Comparison of ENCODE assay signal across 8 mouse cellular contexts in genomic region chr4:137707216-137707990, GRCm38 (mm10). TPM values are rescaled to one million over a fixed set of nuclear protein-coding genes. Genes with fewer than 3 reads are reported as not detected.
DNase-seq lines count a peak whose midpoint lies in the region; ATAC-seq and TF ChIP-seq lines count a peak whose summit lies in the region.

No protein-coding gene starts in this region.

- H3K27me3 ChIP-seq in limb, embryonic 14.5 days (ENCODE audit: control insufficient read depth, insufficient read depth, low read length), result no peaks in the 10 kb centered on the region
- no peaks in the 10 kb centered on the region for H3K27me3 ChIP-seq in midbrain, embryonic 16.5 days (ENCODE audit: control insufficient read depth, insufficient read depth, low read depth, low read length)
- H3K27me3 ChIP-seq in splenic B cell, adult 2 months (ENCODE audit: control insufficient read depth, insufficient read depth, low read length, poor library complexity, severe bottlenecking), result no peaks in the 10 kb centered on the region

- peak overlapping the region; percentile 80 for H3K4me2 ChIP-seq in limb, embryonic 14.5 days (replicated peaks; ENCODE audit: low read depth, low read length, severe bottlenecking)
- peak overlapping the region; percentile 90 for H3K4me2 ChIP-seq in midbrain, embryonic 16.5 days (ENCODE audit: low read length)

- peak; percentile 68 for DNase-seq in cerebellum, adult 11-12 months
- peak; percentile 66 to 82 for DNase-seq in cerebellum, postnatal 25 days
- DNase-seq in gastrocnemius, postnatal 25 days, result peak; percentile 86
- DNase-seq in hindlimb bud, embryonic 11.5 days (ENCODE audit: extremely low spot score, low read depth, low spot score), result peak; percentile 67
- peak; percentile 87 for DNase-seq in limb, embryonic 14.5 days (ENCODE audit: low spot score)
- peak; percentile 74 for DNase-seq in splenic B cell, adult 2 months (ENCODE audit: low read depth, low spot score)

- no peak for ATAC-seq in cerebellum, adult (ENCODE audit: insufficient number of reproducible peaks, low FRiP score, low TSS enrichment)
- ATAC-seq in limb, embryonic 14.5 days (ENCODE audit: low FRiP score, low read depth), result peak; percentile 90
- peak; percentile 62 for ATAC-seq in midbrain, embryonic 16.5 days

- H3K36me3 ChIP-seq in limb, embryonic 14.5 days (ENCODE audit: control insufficient read depth, insufficient read depth, low read length), result no peaks in the 10 kb centered on the region
- no peaks in the 10 kb centered on the region for H3K36me3 ChIP-seq in midbrain, embryonic 16.5 days (ENCODE audit: control insufficient read depth, insufficient read depth, low read length)
- no peaks in the 10 kb centered on the region for H3K36me3 ChIP-seq in splenic B cell, adult 2 months (ENCODE audit: control insufficient read depth, insufficient read depth, low read length, poor library complexity, severe bottlenecking)

- WGBS in limb, embryonic 14.5 days, result 5% methylated on average over 16 of the region's 52 CpGs
- WGBS in midbrain, embryonic 16.5 days, result 4% methylated on average over 50 of the region's 52 CpGs

- peak overlapping the region; percentile 59 for H3K4me3 ChIP-seq in limb, embryonic 14.5 days (replicated peaks; ENCODE audit: low read length)
- H3K4me3 ChIP-seq in midbrain, embryonic 16.5 days (ENCODE audit: low read depth, low read length), result peak overlapping the region; percentile 58

- H3K9me3 ChIP-seq in limb, embryonic 14.5 days (ENCODE audit: control insufficient read depth, low read length), result no peaks in the 10 kb centered on the region
- H3K9me3 ChIP-seq in midbrain, embryonic 16.5 days (replicated peaks; ENCODE audit: control insufficient read depth, low read length, poor library complexity, severe bottlenecking), result no peaks in the 10 kb centered on the region

- H3K9ac ChIP-seq in limb, embryonic 14.5 days (ENCODE audit: low read depth, low read length, severe bottlenecking), result peak overlapping the region; percentile 78
- H3K9ac ChIP-seq in midbrain, embryonic 16.5 days (ENCODE audit: low read depth, low read length), result peak overlapping the region; percentile 77

- H3K4me1 ChIP-seq in limb, embryonic 14.5 days (ENCODE audit: control insufficient read depth, insufficient read depth, low read length), result peaks cover 10% of the 10 kb centered on the region; the same call in 1 of the 2 replicates
- H3K4me1 ChIP-seq in midbrain, embryonic 16.5 days (ENCODE audit: control insufficient read depth, insufficient read depth, low read length), result peaks cover 22% of the 10 kb centered on the region

- no peak for TF ChIP-seq POLR2A in limb, embryonic 14.5 days (IDR thresholded peaks at IDR 0.05; ENCODE audit: borderline replicate concordance, extremely low read depth, insufficient read depth, insufficient read length)

- H3K27ac ChIP-seq in limb, embryonic 14.5 days (replicated peaks; ENCODE audit: low read depth, low read length), result no peak overlapping the region
- no peak overlapping the region for H3K27ac ChIP-seq in midbrain, embryonic 16.5 days (ENCODE audit: low read length)

RNA-seq across cellular contexts. Expression of gene Rap1gap, which starts 42.9 kb away (rescaled TPM):
- 1 to 10 TPM; 8.0 to 9.4 TPM for total RNA-seq in gastrocnemius, postnatal 25 days (2021)
- polyA plus RNA-seq in limb, embryonic 14.5 days (2012; rRNA removed), result 35.2 and 43.2 TPM in 2 replicates
- 11.9 and 12.5 TPM in 2 replicates for polyA plus RNA-seq in limb, embryonic 14.5 days (2014; fragmentation: Nextera tagmentation; extraction: Ambion mirVana)
- 83.0 and 105 TPM in 2 replicates for polyA plus RNA-seq in midbrain, embryonic 16.5 days (2015; fragmentation: Nextera tagmentation; extraction: Ambion mirVana)
